Mouse (Mus musculus) left cerebral cortex, adult 11 months (tissue): ENCODE results near the gene Tac2.

Source experiments
- DNase-seq: peaks from one replicate; pipeline ENCODE4 v3.0.0; 2022; ENCODE audit warnings: low spot score

Tac2 gene

DNA sequence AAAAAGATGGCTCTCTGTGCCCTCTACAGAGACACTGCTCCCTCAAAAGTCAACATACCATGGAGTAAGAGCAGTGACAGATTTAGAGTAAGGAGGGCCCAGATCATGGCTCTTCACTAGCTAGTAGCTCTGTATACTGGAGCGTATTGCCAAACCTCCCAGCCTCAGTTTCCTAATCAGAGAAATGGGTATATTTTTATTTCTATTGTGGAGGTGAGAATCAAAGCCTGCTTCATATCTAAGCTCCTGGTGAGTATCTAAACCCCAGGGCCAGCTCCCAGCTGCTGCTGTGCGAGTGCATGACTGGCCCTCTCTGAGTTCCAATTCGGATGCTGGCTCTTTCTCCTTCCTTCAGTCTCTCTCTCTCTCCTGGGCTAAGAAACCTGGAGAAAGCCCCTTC is at the start of gene Tac2:
Gene Tac2, plus strand, starts transcription at position 301 of the 400 bp plus-strand sequence.
- no peak for DNase-seq

DNA sequence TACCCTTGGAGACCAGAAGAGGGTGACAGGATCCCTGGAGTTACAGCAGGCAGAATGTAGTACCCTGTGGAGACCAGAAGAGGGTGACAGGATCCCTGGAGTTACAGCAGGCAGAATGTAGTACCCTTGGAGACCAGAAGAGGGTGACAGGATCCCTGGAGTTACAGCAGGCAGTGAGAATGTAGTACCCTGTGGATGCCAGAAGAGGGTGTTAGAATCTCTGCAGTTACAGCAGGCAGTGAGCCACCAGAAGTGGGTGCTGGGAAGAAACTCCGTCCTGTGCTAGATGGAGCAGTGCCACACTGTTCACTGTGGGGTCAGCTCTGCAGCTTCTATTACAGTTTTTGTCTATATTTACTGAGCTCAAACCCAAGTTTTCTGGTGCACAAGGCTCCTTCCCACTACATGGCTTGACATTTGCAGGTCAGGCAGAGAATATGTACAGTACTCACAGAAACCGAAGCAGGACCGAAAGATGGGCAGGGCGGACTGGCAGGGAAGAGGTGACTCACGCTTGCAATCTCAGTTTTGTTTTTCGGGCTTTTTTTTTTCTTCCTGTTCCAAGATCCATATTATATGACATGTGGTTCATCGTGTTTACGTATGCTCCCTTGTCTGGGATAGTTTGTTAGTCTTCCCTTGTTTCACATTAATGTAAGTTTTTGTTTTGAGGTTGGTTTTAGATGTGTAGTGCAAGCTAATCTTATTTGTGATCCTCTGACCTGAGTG is 49.3 kb upstream of the Tac2 start:
- DNase-seq = peak; percentile 95

DNA sequence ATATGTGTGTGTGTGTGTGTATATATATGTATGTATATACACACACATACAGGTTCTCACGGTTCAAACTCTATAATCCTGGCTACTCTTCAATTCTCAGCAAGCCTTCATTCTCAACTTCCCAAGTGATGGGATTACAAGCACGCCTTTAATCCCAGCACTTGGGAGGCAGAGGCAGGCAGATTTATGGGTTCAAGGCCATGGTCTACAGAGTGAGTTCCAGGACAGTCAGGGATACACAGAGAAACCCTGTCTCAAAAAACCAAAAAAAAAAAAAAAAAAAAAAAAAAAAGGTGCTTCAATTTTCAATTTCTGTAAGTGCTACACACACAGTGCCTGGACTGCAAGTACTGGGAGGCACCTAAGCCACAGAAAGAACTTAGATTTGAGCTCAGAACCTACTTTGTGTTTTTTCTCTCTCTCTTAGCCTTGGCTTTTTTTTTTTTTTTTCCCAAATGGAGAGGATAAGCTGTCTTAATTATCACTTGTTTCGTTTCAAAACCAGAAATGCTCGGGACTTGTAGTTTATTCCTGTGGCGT is 48.3 kb upstream of the Tac2 start:
- no peak for DNase-seq

DNA sequence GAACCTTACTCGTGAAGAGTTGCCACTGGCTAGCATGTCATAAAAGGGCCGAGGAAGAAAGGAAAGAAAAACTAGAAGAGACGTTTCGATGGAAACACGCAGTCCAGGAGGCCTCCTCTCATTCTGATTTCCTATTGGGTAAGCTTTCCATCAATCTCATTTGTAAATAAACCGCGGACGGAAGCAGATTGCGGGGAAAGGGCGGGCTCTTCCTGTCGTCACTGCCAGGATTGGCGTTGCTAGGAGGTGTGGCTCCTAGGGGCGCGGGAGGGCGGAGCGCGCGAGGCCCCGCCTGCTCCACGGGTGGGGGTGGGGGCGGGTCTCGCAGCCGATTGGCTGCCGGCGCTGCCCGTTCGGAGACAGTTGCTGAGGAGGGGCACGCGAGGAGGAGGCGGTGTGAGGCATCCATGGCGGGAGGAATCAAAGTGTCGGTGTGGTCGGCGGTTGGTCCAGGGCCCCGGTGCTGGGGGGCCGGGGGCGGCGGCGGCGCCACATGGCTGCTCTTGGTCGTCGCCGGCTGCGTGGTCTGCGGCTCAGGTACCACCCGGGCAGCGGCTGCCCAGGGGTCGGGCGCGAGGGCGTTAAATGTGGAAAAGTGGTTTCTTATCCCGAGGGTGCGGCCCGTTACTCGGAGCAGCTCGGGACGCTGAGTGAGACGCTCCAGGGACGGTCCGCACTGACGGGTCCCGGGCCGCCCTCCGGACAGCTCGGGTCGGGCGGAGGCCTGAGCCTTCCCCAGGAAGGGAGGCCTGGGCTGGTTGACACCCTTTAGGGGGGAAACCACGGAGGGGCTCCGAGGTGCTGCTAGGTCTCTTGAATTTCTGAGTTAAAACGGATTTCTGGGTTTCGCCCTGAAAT is 47.4 kb upstream of the Tac2 start:
- peak; percentile 95 for DNase-seq

DNA sequence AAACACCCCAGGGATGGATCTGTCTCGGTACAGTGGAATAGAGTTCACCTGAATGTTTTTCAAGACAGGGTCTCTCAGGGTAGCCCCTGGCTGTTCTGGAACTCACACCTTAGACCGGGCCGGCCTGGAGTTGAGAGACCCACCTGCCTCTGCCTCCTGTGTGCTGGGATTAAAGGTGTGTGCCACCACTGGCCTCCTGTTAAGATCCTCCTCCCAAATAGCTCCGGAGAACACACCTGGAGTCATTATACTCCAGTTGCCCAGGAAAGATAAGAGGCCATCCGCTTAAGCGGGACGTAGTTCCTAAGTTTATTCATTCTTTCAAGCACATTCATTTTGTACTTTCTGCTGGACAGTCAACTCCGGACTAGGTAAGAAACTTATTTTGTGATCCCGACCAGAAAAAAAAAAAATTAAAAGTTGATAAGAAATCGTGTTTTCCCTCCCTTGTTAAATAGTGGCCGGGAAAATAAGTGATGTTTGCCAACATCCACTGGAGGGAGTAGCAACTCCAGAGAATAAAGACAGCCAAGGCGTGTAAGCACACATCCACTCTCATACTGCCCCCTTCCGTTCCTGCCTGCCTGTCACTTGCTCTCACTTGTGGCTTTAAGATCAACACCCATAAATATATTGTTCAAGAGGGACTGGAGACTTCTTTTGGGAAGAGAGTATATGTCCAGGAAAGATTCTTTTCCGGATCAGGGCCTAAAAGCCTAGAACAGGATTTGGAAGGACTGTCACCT is 46.5 kb upstream of the Tac2 start:
- DNase-seq = no peak

DNA sequence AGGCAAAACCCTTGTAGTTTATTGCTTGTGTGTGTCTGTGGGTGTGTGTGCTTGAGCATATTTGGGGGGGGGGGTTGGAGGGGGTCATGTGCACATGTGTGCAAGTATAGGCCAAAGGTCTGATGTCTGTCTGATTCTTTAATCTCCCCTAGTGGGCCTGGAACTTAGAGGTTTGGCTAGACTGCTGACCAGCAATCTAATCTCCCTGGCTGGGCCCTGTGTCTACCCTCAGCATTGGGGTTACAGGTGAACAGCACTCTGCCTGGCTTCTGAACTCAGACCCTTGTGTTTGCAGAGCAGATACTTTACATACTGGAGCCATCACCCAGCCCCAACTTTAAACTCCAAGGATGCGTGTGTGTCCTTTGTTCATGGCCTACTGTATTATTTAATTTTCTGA is 45.1 kb upstream of the Tac2 start:
- DNase-seq = no peak

DNA sequence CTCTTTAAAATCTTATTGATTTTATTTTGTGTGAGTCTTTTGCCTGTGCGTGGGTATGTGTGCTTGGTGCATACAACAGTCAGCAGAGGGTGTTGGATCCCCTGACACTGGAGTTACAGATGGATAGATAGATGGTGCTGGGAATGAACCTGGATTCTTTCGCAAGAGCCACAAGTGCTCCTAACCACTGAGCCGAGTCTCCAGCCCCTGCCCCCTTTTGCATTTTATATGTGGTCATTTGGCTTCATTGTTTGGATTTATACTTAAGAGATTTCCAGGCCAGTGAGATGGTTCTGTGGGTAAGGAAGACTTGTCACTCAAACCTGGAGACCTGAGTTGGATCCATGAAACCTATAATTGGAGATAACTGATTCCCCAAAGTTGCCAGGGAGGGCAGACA is 44.4 kb upstream of the Tac2 start:
- DNase-seq = no peak

DNA sequence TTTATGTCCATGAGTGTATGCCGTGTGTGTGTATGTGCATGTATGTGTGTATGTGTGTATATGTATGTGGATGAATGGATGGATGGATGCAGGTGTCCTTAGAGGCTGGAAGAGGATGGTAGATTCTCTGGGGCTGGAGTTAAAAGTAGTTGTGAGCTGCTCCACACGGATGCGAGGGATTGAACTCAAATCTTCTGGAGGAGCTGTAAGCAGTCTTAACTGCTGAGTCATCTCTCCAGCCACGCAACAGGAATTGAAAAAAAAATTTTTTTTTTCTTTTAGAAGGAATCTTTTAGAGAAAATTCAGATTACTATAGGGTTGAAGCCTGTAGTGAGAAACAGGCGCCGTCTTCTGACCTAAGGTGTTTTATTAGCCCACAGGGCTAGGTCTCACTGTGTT is 41.4 kb upstream of the Tac2 start:
- DNase-seq = no peak

DNA sequence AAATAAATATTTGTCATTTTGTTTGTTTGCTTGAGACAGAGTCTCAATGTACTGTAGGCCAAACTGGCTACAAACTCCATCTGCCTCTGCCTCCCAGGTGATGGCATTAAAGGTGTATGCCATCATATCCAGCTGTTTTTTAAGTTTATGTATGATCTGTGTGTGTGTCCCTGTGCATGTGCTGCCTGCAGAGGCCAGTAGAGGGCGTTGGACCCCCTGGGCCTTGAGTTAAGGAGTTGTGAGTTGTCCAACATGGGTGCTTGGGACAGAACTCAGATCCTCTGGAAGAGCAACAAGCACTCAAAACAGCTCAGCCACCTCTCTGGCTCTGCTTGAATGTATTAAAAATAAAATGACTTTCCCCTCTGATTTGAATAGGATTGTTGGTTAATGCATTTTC is 33.2 kb upstream of the Tac2 start:
- DNase-seq = no peak

DNA sequence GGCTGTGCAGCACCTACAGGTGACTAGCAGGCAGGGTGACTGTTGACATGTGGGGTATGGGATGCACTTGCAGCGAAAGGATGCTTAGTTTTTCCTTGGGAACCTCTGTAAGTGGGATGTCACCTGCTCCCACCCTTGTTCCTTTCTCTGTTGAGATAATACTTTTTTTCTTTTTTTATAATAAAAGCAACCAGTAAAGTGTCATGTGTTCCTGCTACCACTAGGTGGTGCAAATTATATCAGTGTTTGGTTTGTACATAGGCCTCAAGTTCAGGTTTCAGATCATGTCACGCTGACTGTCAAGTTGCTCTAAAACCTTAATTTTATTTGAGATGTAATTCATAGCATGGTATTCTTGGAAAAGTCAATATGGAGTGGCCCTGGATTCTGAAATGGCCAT is 29.6 kb upstream of the Tac2 start:
- DNase-seq = no peak

DNA sequence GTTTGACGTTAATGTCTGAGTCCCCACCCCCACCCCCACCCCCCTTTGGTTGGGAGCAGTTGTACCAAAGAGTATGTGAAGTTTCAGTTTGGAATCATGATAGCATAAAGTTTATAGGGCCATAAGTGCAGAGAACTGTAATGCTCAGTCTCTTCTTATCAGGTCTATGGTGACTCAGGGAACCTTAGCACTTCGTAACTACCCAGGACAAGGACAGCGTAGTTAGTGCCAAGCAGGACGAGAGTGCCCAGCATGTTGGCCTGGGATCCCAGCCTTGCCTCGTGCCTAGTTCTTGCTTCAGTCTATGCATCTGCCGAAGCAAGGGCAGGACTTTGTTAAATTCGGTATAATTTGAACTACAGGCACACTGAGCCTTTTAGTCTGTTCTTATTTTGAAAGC is 28.5 kb upstream of the Tac2 start:
- DNase-seq = no peak

DNA sequence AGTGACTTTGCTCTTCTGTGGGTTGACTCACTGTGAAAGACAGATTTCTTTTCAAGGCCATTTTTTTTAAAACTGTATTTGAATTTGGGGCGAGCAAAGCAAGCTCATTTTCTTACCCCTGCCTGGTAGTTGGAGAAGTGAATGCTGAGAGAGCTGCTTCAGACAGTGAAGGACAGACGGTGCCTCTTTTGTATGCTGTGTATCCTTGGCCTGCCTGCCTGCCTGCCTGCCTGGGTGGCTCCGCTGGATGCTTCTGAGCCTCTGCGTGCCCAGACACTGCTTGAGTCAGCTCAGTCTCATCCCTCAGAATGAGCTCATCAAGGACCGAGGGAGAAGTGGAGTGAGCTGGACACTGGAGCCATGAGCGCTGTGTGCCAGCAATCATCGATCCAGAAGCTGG is 25.3 kb upstream of the Tac2 start:
- DNase-seq = no peak

DNA sequence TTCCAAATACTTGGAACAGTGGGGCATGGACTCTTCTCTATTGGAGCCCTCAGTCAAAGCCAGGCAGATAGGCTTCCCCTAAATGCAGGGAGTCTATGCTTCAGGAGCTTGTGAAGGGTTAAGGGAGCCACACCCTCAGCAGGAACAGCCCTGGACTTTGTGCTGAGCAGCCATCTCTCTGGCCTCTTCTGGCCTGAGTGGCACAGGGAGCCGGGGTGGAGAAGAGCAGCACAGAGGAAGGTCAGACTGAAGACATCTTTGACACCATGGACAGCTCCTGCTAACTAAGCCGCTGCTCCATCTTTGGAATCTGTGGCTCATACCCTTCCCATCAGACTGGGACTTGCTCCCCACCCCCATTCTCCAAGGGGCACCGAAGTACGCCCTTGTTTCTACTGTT is 21.0 kb upstream of the Tac2 start:
- DNase-seq = no peak

DNA sequence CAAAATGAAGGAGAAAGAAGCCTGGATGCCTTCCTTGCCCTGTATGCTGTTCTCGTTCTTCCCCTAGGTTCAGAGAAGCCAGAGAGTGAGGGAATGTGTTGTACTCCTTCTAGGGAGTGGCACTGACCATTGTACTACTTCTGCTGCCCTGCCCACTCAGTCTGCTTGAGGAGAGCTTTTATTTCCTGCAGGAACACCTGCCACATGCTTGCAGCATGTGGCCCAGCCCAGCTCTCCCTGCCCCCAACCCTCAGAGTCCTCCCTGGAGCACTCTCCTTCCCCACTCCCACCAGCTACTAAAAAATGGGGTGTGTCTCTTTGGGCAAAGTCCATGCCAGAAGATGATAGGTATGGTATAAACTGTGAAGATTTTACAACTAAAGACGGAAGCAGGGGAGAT is 20.0 kb upstream of the Tac2 start:
- DNase-seq = no peak

DNA sequence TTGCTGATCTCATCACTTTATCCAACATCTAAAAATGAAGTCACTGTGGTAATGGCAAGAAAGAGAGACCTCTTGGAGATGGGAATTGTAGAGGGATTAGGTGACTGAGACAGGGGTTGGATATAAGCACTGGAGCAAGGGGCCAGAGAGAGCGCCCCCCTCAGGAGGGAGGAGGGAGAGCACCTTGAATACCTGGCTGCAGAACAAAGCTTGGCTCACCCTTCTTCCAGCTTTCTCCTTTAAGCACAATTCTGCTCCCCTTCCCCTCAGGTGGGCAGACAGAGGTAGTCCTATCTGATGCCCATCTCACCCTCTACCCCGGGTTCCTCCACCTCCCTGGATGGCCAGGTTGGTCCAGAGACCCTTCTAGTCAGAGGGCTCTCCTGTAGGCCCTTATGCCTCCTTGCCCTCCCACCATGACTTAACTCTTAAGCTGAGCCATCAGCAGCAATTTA is 19.5 kb upstream of the Tac2 start, which contains the start of gene Myo1a:
Gene Myo1a, plus strand, starts transcription at position 405 of the 455 bp plus-strand sequence.
- DNase-seq = no peak

DNA sequence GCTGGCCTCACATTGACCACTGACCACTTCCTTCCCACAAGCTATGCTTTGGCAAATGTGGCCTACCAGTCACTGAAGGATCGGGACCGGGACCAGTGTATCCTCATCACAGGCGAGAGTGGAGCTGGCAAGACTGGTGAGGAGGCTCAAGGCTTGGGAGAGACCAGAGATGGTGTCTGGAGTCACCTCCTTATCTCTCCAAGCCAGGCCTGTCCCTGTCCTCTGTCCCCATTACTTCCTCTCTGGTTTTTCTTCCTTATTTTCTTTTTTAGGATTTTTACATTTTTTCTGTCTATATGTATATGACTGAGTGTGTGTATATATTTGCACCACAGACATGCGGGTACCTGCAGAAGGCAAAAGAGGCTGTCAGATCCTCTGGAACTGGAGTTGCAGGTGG is 18.5 kb upstream of the Tac2 start:
- no peak for DNase-seq

DNA sequence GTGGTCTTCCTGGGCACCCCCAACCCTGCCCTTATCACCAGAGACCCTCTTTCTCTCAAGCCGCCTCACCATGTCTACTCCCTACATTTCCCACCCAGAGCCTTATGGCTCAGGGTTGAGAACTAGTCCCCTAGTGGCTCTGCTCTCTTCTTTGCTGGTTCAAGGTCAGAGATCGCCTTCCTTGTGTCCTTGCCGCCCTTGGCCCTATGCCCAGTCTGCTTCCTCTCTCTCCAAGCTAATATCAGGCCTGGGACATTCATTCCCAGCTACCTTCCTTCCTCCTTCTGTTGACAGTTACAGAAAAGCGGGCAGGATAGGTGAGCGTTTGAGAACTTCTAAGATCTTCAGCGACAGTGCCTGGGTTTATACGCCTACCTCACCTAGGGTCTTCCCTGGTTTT is 16.6 kb upstream of the Tac2 start:
- no peak for DNase-seq

DNA sequence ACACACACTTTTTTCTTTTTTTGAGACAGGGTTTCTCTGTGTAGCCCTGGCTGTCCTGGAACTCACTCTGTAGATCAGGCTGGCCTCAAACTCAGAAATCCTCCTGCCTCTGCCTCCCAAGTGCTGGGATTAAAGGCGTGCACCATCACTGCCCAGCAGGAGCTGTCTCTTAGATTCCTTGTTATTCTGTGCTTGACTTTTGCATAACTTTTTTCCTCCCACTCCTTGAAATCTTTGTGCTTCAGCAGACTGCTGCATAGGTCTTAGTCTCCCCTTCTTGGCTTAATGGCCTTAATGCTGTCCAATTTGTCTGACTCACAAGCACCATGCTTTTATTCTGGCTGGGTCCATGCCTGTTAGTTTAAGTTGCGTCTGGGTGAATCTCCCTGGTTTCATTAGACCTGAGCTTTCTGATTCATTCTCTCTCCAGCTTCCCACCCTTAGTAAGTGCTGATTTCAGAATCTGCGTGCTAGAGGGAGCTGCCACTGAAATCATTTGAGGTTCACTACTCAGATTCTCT is 15.4 kb upstream of the Tac2 start:
- DNase-seq = no peak

DNA sequence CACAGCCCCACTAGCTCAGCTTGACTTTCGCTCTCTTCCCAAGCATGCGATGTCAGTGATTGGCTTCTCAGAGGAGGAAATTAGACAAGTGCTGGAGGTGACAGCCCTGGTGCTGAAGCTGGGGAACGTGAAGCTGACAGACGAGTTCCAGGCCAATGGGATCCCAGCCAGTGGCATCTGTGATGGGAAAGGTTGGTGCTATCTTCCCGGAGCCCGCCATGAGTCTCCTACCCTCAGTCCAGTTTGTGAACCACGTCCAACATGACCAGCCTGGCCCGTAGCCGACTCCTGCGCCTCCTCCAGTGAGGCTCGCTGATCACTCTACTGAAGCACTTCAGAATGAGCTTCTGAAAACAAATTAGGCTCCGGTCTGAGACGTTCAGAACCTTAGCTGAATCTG is 13.9 kb upstream of the Tac2 start:
- no peak for DNase-seq

DNA sequence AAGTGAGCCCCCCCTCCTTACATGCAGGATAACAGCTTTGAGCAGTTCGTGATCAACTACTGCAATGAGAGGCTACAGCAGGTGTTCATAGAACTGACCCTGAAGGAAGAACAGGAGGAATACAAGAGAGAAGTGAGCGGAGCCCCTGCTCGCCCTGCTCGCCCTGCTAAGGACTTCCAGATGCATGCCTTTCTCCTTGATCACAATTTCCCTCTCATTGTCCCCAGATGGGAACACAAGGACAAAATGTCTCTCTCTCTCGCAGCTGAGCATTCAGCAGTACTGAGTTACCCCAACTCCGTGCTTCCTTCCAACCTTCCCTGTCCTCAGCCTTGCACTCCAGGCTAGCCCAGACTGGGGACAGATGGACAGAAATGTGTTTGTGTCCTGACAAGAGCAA is 11.5 kb upstream of the Tac2 start:
- DNase-seq = no peak

DNA sequence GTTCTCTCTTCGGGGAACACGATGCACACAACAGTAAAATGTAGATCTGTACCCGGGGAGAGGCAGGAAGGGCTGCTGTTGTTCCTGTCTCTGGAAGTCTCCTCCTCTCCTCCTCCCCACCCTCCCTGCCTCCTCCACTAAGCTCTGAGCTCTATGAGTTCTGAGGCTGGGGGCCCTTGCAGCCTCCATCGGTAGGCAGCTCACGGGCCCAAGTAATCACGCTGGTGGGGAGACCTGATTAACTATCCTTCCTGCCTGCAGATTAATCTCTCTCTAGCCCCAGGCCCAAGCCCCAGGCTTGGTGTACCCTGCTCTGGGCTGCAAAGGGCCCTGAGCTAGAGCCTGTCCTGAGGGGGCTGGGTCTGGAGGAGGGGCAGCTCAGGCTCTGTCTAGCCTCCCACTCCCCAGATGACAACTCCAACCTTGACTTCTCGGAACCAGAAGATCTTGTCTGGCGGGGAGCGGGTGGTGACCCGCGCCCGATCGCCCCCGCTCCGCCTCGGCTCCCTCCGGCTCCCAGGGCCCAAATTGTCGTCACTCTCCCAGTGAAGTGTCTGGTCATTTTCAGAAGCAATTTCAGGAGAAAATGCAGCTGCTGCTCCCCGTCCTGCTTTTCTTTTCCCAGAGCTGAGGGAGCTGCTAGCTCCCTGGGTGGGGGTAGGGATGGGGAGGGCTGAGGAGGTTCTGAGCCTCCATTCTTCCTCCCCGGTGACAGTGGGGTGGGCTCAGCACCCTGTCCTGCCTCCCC is 2.4 kb upstream of the Tac2 start:
- no peak for DNase-seq

DNA sequence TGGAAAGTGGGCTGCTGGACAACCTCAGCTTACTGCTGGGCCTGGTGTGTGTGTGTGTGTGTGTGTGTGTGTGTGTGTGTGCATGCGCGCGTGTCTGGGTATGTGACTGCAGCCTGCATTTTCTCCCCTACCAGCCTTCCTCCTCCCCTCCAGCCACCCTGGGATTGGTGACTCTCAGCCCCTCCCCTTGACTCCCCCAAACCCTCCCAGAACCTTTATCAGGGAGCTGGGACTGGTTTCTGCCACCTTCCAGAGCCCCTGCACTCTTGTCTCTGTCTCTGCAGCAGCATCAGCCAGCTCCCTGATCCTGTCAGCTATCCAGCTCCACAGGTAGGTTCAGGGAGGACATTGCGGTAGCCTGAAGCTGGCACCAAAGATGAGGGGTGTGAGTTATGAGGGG is 858 bp downstream of the Tac2 start:
- DNase-seq = no peak
